Mouse (Mus musculus): ENCODE results near the gene AA467197. TPM values are rescaled to one million over a fixed set of nuclear protein-coding genes. Genes with fewer than 3 reads are reported as not detected.
A peak's percentile ranks its signal among the peaks of the same experiment; 100 is the strongest.

The AA467197 gene
- total RNA-seq, 1 experiment = 0.54 TPM

DNA sequence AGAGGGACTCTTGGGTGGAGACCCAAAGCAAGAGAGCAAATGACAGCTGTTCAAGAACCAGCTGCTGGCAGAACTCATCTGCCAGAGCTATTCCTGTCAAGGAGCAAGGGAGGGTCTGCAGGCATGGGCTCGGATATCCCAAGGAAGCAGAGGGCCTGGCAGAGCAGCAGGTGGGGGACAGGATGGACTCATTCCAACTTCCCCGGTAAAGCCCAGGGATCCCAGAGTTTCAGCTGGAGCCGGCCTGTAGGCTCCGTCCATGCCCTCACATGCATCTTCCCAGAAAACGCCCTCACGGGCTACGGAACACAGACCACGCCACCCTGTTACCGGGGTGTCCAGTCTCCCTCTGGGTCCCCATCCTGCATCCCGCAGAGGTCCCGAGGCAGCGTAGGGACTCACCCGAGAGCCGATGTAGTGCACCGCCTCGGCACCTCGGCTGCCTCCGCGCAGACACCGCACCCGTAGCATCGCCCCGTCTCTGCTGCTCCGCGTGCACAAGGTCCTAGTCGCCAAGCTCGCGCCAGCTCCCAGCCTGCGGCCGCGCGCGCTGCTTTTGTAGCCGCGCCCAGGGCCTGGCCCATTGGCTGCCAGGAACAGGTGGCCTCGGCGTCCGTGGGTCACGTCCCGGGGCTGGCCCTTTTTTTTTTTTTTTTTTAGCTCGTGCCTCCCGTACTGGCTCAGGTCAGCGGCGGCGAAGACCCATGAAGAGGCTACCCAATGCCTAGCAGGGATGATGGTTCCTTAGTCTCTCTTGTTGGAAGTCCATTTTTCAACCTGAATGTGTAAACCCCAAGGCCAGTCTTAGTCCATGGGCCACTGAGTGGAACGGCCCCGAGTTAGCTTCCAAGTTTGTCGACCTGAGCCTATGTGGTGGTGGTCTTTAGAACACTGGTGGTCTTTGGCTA lies 25.8 kb upstream of the AA467197 start, which contains the start of gene Gatm:
Gatm (minus strand) TSS at position 558 of the 908 bp plus-strand sequence.
- Histone ChIP-seq H3K9ac (ENCODE audit: insufficient read depth, low read depth, low read length, poor library complexity, severe bottlenecking) (peak within 1 kb of the TSS; percentile 66), H3K4me1 (ENCODE audit: control insufficient read depth in 2 of 2, insufficient read depth in 2 of 2, low read length in 2 of 2, poor library complexity in 1 of 2) (no peaks in the 10 kb centered on the region), H3K4me3 (ENCODE audit: insufficient read depth in 1 of 2, low read depth in 1 of 2, low read length in 2 of 2, poor library complexity in 1 of 2, severe bottlenecking in 1 of 2) (peak within 1 kb of the TSS; percentile 43 to 67; a peak in 3 of 4 replicates), H3K9me3 (ENCODE audit: control insufficient read depth, insufficient read depth, low read depth, low read length) (no peaks in the 10 kb centered on the region), H3K36me3 (ENCODE audit: control insufficient read depth, insufficient read depth, low read length, poor library complexity, severe bottlenecking) (no peaks in the 10 kb centered on the region), H3K27ac (ENCODE audit: insufficient read depth, low read depth, low read length, poor library complexity, severe bottlenecking) (no peak within 1 kb of the TSS; the same call in 1 of the 2 replicates)
- TF ChIP-seq HCFC1 (IDR thresholded peaks at IDR 0.05; ENCODE audit: borderline replicate concordance, insufficient read depth, low read length) (no peak), ZNF384 (IDR thresholded peaks at IDR 0.05; ENCODE audit: low read depth, low read length) (peak; percentile 78; the same call in 1 of the 2 replicates)
- peak; percentile 40 for DNase-seq (ENCODE audit: low read depth, low spot score)
- in situ Hi-C loops (cut with MboI; ENCODE audit: low sequenced_read_pairs in 2 of 2, unreplicated experiment in 2 of 2) = no loop called here

DNA sequence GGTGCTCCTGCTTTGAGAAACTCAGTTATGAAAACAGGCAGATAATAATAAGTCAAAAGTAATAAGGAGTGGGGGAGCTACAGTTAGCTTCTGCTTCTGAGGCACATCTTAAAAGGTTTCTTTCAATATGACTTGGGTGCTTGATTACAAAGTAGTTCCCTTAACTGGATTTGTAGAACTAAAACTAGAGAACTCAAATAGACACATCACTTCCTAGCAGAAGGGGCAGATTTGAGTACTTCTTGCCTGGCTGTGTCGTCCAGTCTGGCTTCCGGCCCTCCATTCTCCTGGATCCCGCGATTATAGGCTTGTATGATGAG lies 25.2 kb upstream of the AA467197 start:
- Histone ChIP-seq H3K4me3 (ENCODE audit: insufficient read depth in 1 of 2, low read depth in 1 of 2, low read length in 2 of 2, poor library complexity in 1 of 2, severe bottlenecking in 1 of 2) (no peak overlapping the region), H3K9me3 (ENCODE audit: control insufficient read depth, insufficient read depth, low read depth, low read length) (no peaks in the 10 kb centered on the region), H3K4me1 (ENCODE audit: control insufficient read depth in 2 of 2, insufficient read depth in 2 of 2, low read length in 2 of 2, poor library complexity in 1 of 2) (no peaks in the 10 kb centered on the region), H3K9ac (ENCODE audit: insufficient read depth, low read depth, low read length, poor library complexity, severe bottlenecking) (no peak overlapping the region), H3K36me3 (ENCODE audit: control insufficient read depth, insufficient read depth, low read length, poor library complexity, severe bottlenecking) (no peaks in the 10 kb centered on the region), H3K27ac (ENCODE audit: insufficient read depth, low read depth, low read length, poor library complexity, severe bottlenecking) (no peak overlapping the region)
- TF ChIP-seq CHD2 (IDR thresholded peaks at IDR 0.05; ENCODE audit: low read depth, low read length) (no peak), MAFK (IDR thresholded peaks at IDR 0.05; ENCODE audit: insufficient read depth, low read depth, low read length) (no peak), ZNF384 (IDR thresholded peaks at IDR 0.05; ENCODE audit: low read depth, low read length) (no peak), HCFC1 (IDR thresholded peaks at IDR 0.05; ENCODE audit: borderline replicate concordance, insufficient read depth, low read length) (no peak), ZC3H11A (IDR thresholded peaks at IDR 0.05; ENCODE audit: borderline replicate concordance, low read depth, low read length) (no peak)
- DNase-seq (ENCODE audit: low read depth, low spot score) = no peak
- in situ Hi-C loops (cut with MboI; ENCODE audit: low sequenced_read_pairs in 2 of 2, unreplicated experiment in 2 of 2) = no loop called here

DNA sequence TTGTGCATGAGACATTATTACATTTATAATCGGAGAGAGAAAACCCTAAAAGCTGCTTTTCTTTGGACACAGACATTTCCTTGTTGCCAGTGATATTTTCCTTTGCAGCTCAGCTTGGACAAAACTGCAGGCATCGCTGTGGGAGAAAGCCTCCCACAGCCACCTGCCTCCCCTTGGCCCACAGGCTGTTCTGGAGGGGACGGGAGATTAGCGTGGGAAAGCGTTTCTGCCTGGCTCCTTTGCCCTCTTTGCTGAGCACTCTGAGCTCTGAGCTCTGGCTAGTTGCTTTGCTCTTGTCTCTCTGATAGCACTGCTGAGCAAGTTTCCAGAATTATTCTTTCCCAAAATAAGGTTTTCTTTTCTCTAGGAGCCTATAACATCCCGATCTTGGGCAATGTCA lies 20.5 kb upstream of the AA467197 start:
- DNase-seq (ENCODE audit: low read depth, low spot score) = no peak
- TF ChIP-seq ZC3H11A (IDR thresholded peaks at IDR 0.05; ENCODE audit: borderline replicate concordance, low read depth, low read length) (no peak), CHD2 (IDR thresholded peaks at IDR 0.05; ENCODE audit: low read depth, low read length) (no peak), ZNF384 (IDR thresholded peaks at IDR 0.05; ENCODE audit: low read depth, low read length) (no peak), HCFC1 (IDR thresholded peaks at IDR 0.05; ENCODE audit: borderline replicate concordance, insufficient read depth, low read length) (no peak), MAFK (IDR thresholded peaks at IDR 0.05; ENCODE audit: insufficient read depth, low read depth, low read length) (no peak)
- no peaks in the 10 kb centered on the region for H3K36me3 ChIP-seq (ENCODE audit: control insufficient read depth, insufficient read depth, low read length, poor library complexity, severe bottlenecking)
- H3K4me3 ChIP-seq (ENCODE audit: insufficient read depth in 1 of 2, low read depth in 1 of 2, low read length in 2 of 2, poor library complexity in 1 of 2, severe bottlenecking in 1 of 2) = no peak overlapping the region
- in situ Hi-C loops (cut with MboI; ENCODE audit: low sequenced_read_pairs in 2 of 2, unreplicated experiment in 2 of 2) = no loop called here
- no peak overlapping the region for H3K9ac ChIP-seq (ENCODE audit: insufficient read depth, low read depth, low read length, poor library complexity, severe bottlenecking)
- H3K9me3 ChIP-seq (ENCODE audit: control insufficient read depth, insufficient read depth, low read depth, low read length) = no peaks in the 10 kb centered on the region
- no peak overlapping the region for H3K27ac ChIP-seq (ENCODE audit: insufficient read depth, low read depth, low read length, poor library complexity, severe bottlenecking)
- H3K4me1 ChIP-seq (ENCODE audit: control insufficient read depth in 2 of 2, insufficient read depth in 2 of 2, low read length in 2 of 2, poor library complexity in 1 of 2) = no peaks in the 10 kb centered on the region

DNA sequence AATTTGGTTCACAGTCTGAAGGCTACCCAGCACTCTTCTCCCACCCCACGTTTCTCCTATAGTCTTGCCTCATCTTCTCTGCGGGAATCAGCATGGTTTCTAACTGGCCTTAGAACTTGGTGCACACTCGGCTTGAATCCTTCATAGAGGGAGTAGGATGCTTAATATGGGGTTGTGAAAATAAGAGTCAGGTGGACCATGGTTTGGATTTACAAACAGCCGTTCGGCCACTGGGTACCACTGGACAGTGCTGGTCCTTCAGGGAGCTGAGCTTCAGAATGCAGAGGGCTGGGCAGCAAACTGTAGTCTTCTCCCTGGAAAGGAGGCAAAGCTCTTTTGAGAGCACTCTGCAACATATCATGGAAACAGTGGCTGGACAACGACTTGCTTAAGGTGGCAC lies 19.0 kb upstream of the AA467197 start:
- no peak for TF ChIP-seq HCFC1 (IDR thresholded peaks at IDR 0.05; ENCODE audit: borderline replicate concordance, insufficient read depth, low read length)
- TF ChIP-seq ZC3H11A (IDR thresholded peaks at IDR 0.05; ENCODE audit: borderline replicate concordance, low read depth, low read length) = no peak
- TF ChIP-seq MAFK (IDR thresholded peaks at IDR 0.05; ENCODE audit: insufficient read depth, low read depth, low read length) = no peak
- TF ChIP-seq CHD2 (IDR thresholded peaks at IDR 0.05; ENCODE audit: low read depth, low read length) = no peak
- no peak for TF ChIP-seq ZNF384 (IDR thresholded peaks at IDR 0.05; ENCODE audit: low read depth, low read length)
- Histone ChIP-seq H3K4me1 (ENCODE audit: control insufficient read depth in 2 of 2, insufficient read depth in 2 of 2, low read length in 2 of 2, poor library complexity in 1 of 2) (no peaks in the 10 kb centered on the region), H3K9ac (ENCODE audit: insufficient read depth, low read depth, low read length, poor library complexity, severe bottlenecking) (no peak overlapping the region), H3K36me3 (ENCODE audit: control insufficient read depth, insufficient read depth, low read length, poor library complexity, severe bottlenecking) (no peaks in the 10 kb centered on the region), H3K27ac (ENCODE audit: insufficient read depth, low read depth, low read length, poor library complexity, severe bottlenecking) (no peak overlapping the region), H3K9me3 (ENCODE audit: control insufficient read depth, insufficient read depth, low read depth, low read length) (no peaks in the 10 kb centered on the region), H3K4me3 (ENCODE audit: insufficient read depth in 1 of 2, low read depth in 1 of 2, low read length in 2 of 2, poor library complexity in 1 of 2, severe bottlenecking in 1 of 2) (no peak overlapping the region)
- no peak for DNase-seq (ENCODE audit: low read depth, low spot score)
- in situ Hi-C loops (cut with MboI; ENCODE audit: low sequenced_read_pairs in 2 of 2, unreplicated experiment in 2 of 2) = no loop called here

All from ES-E14 (cell line).